Mouse (Mus musculus) intestine, postnatal 0 days (tissue): ENCODE measurements around the gene Capn11. TPM values are rescaled to one million over a fixed set of nuclear protein-coding genes. Genes with fewer than 3 reads are reported as not detected.
A peak's percentile ranks its signal among the peaks of the same experiment; 100 is the strongest.

Source experiments
- ATAC-seq: fragments of 200-750 bp; cut with Nextera tagmentation; 2 replicates; pipeline ENCODE4 v1.8.0; 2017; ENCODE audit warnings: mild to moderate bottlenecking, moderate TSS enrichment, moderate library complexity
- H3K27ac ChIP-seq: fragments of 300-500 bp; sonication (generic); 2 replicates; pipeline ENCODE4 v1.5.1; 2014; ENCODE audit warnings: mild to moderate bottlenecking, low read depth, low read length, moderate library complexity
- H3K27me3 ChIP-seq: fragments of 300-500 bp; sonication (generic); replicated peaks from 2 replicates; pipeline ENCODE4 v1.6.1; 2014; ENCODE audit warnings: low read length, mixed read lengths; ENCODE audit not compliant: control insufficient read depth, insufficient read depth
- H3K36me3 ChIP-seq: fragments of 300-500 bp; sonication (generic); 2 replicates; pipeline ENCODE4 v1.6.1; 2014; ENCODE audit warnings: mild to moderate bottlenecking, moderate library complexity; ENCODE audit not compliant: control insufficient read depth, insufficient read depth
- H3K4me1 ChIP-seq: fragments of 300-500 bp; sonication (generic); replicated peaks from 2 replicates; pipeline ENCODE4 v1.6.1; 2014; ENCODE audit warnings: antibody characterized with exemption, low read length, mixed read lengths; ENCODE audit not compliant: control insufficient read depth, insufficient read depth
- H3K4me2 ChIP-seq: fragments of 300-500 bp; sonication (generic); replicated peaks from 2 replicates; pipeline ENCODE4 v1.6.1; 2014; ENCODE audit warnings: low read depth, mild to moderate bottlenecking, moderate library complexity
- H3K4me3 ChIP-seq: fragments of 300-500 bp; sonication (generic); 2 replicates; pipeline ENCODE4 v1.5.1; 2014; ENCODE audit warnings: low read depth, low read length
- H3K9ac ChIP-seq: fragments of 300-500 bp; sonication (generic); 2 replicates; pipeline ENCODE4 v1.6.1; 2014; ENCODE audit warnings: mild to moderate bottlenecking, low read depth, low read length
- H3K9me3 ChIP-seq: fragments of 300-500 bp; sonication (generic); 2 replicates; pipeline ENCODE4 v1.6.1; 2016; ENCODE audit warnings: mixed run types; ENCODE audit not compliant: control insufficient read depth
- CTCF ChIP-seq: sonication (generic); IDR thresholded peaks from 2 replicates; pipeline ENCODE4 v1.5.1; 2016; ENCODE audit warnings: low read depth, mild to moderate bottlenecking, control low read depth, antibody characterized with exemption, moderate library complexity
- WGBS: fragments of 180-500 bp; shearing (Covaris S2); extraction: QIAGEN DNeasy Blood & Tissue Kit; methylation state at CpG from one replicate; pipeline ENCODE4 v1.1.7; 2014; 5-methylcytosine and 5-hydroxymethylcytosine counted together
- polyA plus RNA-seq: library from polyadenylated mRNA; unstranded; fragments of >200 nt; fragmentation: Nextera tagmentation; extraction: Ambion mirVana; gene quantifications from 2 replicates; pipeline ENCODE4 v1.2.1, GENCODE M21; 2015

Gene Capn11
- polyA plus RNA-seq, 1 experiment from 2014 or later = not detected

- Histone ChIP-seq H3K4me1 (no peaks in the 10 kb centered on the region), H3K9me3 (no peaks in the 10 kb centered on the region), H3K36me3 (peaks cover 50% of the 10 kb centered on the region), H3K9ac (no peak overlapping the region), H3K27ac (no peak overlapping the region), H3K4me3 (no peak overlapping the region), H3K4me2 (peak overlapping the region; percentile 38), H3K27me3 (no peaks in the 10 kb centered on the region)
- TF ChIP-seq CTCF = peak; percentile 95
- 30% methylated on average over 27 of the region's 27 CpGs for WGBS
- ATAC-seq = peak; percentile 32; the same call in 1 of the 2 replicates
Observed at GRCm38 (mm10) chr17:45663106-45663919, 4.2 kb upstream of the Capn11 start.

- Histone ChIP-seq H3K27me3 (no peaks in the 10 kb centered on the region), H3K4me1 (no peaks in the 10 kb centered on the region), H3K9me3 (no peaks in the 10 kb centered on the region), H3K9ac (no peak overlapping the region), H3K4me3 (no peak overlapping the region), H3K27ac (no peak overlapping the region), H3K36me3 (no peaks in the 10 kb centered on the region; the same call in 1 of the 2 replicates), H3K4me2 (no peak overlapping the region)
- WGBS = 22% methylated on average over 6 of the region's 6 CpGs
- no peak; the same call in 1 of the 2 replicates for ATAC-seq
- TF ChIP-seq CTCF = peak; percentile 71
Observed at GRCm38 (mm10) chr17:45655820-45656219, 3.3 kb downstream of the Capn11 start.

GRCm38 (mm10) chr17:45653233-45653632 is 5.9 kb downstream of the Capn11 start:
- no peaks in the 10 kb centered on the region for H3K4me1 ChIP-seq
- no peak overlapping the region for H3K4me2 ChIP-seq
- no peak overlapping the region for H3K9ac ChIP-seq
- no peak for ATAC-seq
- no peak overlapping the region for H3K27ac ChIP-seq
- TF ChIP-seq CTCF = no peak
- no peaks in the 10 kb centered on the region for H3K9me3 ChIP-seq
- 64% methylated on average over 7 of the region's 7 CpGs for WGBS
- H3K27me3 ChIP-seq = no peaks in the 10 kb centered on the region
- H3K4me3 ChIP-seq = no peak overlapping the region
- H3K36me3 ChIP-seq = no peaks in the 10 kb centered on the region

GRCm38 (mm10) chr17:45644185-45644584 is 14.9 kb downstream of the Capn11 start:
- no peak overlapping the region for H3K27ac ChIP-seq
- 90% methylated on average over 4 of the region's 4 CpGs for WGBS
- no peak overlapping the region for H3K4me3 ChIP-seq

GRCm38 (mm10) chr17:45642701-45643100 is 16.4 kb downstream of the Capn11 start:
- no peak overlapping the region for H3K9ac ChIP-seq
- no peaks in the 10 kb centered on the region for H3K9me3 ChIP-seq
- no peak for ATAC-seq
- no peaks in the 10 kb centered on the region for H3K27me3 ChIP-seq
- no peak overlapping the region for H3K27ac ChIP-seq
- H3K4me1 ChIP-seq = no peaks in the 10 kb centered on the region
- TF ChIP-seq CTCF = peak; percentile 90
- no peaks in the 10 kb centered on the region for H3K36me3 ChIP-seq
- H3K4me2 ChIP-seq = no peak overlapping the region
- H3K4me3 ChIP-seq = no peak overlapping the region
- 23% methylated on average over 12 of the region's 12 CpGs for WGBS

More at GRCm38 (mm10) chr17:45644185-45644584, 14.9 kb downstream of the Capn11 start:
- H3K9me3 ChIP-seq = no peaks in the 10 kb centered on the region
- H3K4me1 ChIP-seq = no peaks in the 10 kb centered on the region
- H3K9ac ChIP-seq = no peak overlapping the region
- TF ChIP-seq CTCF = peak; percentile 27; the same call in 1 of the 2 replicates
- no peaks in the 10 kb centered on the region for H3K27me3 ChIP-seq
- ATAC-seq = no peak
- H3K4me2 ChIP-seq = no peak overlapping the region
- H3K36me3 ChIP-seq = no peaks in the 10 kb centered on the region

GRCm38 (mm10) chr17:45641981-45642380 is 17.1 kb downstream of the Capn11 start:
- Histone ChIP-seq H3K27ac (no peak overlapping the region), H3K27me3 (no peaks in the 10 kb centered on the region), H3K9me3 (no peaks in the 10 kb centered on the region), H3K4me2 (no peak overlapping the region), H3K4me3 (no peak overlapping the region), H3K9ac (no peak overlapping the region), H3K36me3 (no peaks in the 10 kb centered on the region), H3K4me1 (no peaks in the 10 kb centered on the region)
- TF ChIP-seq CTCF = no peak
- 78% methylated on average over 8 of the region's 8 CpGs for WGBS
- ATAC-seq = no peak
